Mouse (Mus musculus) thymus, adult 2 months (tissue): ENCODE measurements at regions not wholly inside any gene's neighbourhood (a gene's known extent, or its start where the extent isn't known, plus 50 kb on each side); places are given as distances from the start of the nearest gene placed in this dataset.
"Not testable (repeated sequence)": the region's sequence is repeated elsewhere in the genome, so short reads cannot be mapped to it uniquely, and the experiment has no call there.

Source experiments
- CTCF ChIP-seq: fragments of 200-500 bp; IDR thresholded peaks from 2 replicates; pipeline ENCODE4 v1.5.1; 2012; ENCODE audit warnings: mild to moderate bottlenecking, control low read depth, low read length, moderate library complexity, borderline replicate concordance; ENCODE audit not compliant: control insufficient read depth, poor library complexity, insufficient read depth; ENCODE audit errors: extremely low read depth
- POLR2A ChIP-seq: fragments of 200-500 bp; IDR thresholded peaks from 2 replicates; pipeline ENCODE4 v1.6.1; 2012; ENCODE audit warnings: mild to moderate bottlenecking, low read length, control low read depth, moderate library complexity; ENCODE audit not compliant: control insufficient read depth, poor library complexity, insufficient read depth; ENCODE audit errors: extremely low read depth

- TF ChIP-seq CTCF, POLR2A: not testable (repeated sequence)
These were observed 133.2 kb upstream of the Zfp808 start for GRCm38 (mm10) chr13:61996519-61996918.
